Mouse (Mus musculus) megakaryocyte, embryonic 14.5 days (primary cell): ENCODE results near the gene Hyal3. TPM values are rescaled to one million over a fixed set of nuclear protein-coding genes. Genes with fewer than 3 reads are reported as not detected.
"Not testable (repeated sequence)": the region's sequence is repeated elsewhere in the genome, so short reads cannot be mapped to it uniquely, and the experiment has no call there.

Experiments used
- H3K27me3 ChIP-seq: replicated peaks from 2 replicates; pipeline ENCODE3; 2012; ENCODE audit warnings: inconsistent platforms
- H3K36me3 ChIP-seq: replicated peaks from 2 replicates; pipeline ENCODE3; 2012; ENCODE audit warnings: low read length, inconsistent platforms, mixed read lengths
- H3K4me1 ChIP-seq: 2 replicates; pipeline ENCODE4 v1.6.1; 2012; ENCODE audit warnings: inconsistent platforms
- H3K4me3 ChIP-seq: replicated peaks from 2 replicates; pipeline ENCODE3; 2012; ENCODE audit warnings: moderate library complexity, mild to moderate bottlenecking, inconsistent platforms
- H3K9me3 ChIP-seq: 2 replicates; pipeline ENCODE4 v1.6.1; 2012; ENCODE audit warnings: inconsistent platforms
- FLI1 ChIP-seq: IDR thresholded peaks from 2 replicates; pipeline ENCODE4 v1.6.1; 2012; ENCODE audit warnings: low read length, inconsistent platforms, mixed read lengths
- GATA1 ChIP-seq: IDR thresholded peaks from 3 replicates; pipeline ENCODE4 v1.6.1; 2012; ENCODE audit warnings: mixed read lengths, low read length, inconsistent platforms, borderline replicate concordance
- polyA plus RNA-seq: library from polyadenylated mRNA; stranded (reverse); fragments of >175 nt; gene quantifications from 2 replicates; pipeline ENCODE4 v1.2.3, GENCODE M21; 2012; ENCODE audit warnings: low replicate concordance; ENCODE audit not compliant: insufficient read depth

The Hyal3 gene
- polyA plus RNA-seq, 1 experiment = 0.31 TPM

DNA sequence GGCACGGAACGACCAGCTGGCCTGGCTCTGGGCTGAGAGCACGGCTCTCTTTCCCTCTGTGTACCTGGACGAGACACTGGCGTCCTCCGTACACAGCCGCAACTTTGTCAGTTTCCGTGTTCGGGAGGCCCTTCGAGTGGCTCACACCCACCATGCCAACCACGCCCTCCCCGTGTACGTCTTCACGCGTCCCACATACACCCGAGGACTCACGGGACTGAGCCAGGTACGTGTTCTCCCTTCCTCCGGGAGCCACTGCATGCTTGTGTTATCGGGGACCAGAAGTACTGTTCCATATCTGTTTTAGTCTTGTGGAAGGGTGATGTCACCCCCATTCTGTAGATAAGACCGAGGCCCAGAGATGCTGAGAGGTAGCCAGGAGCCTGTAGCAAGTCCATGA, 9.8 kb upstream of the Hyal3 start:
- TF ChIP-seq FLI1 = no peak
- Histone ChIP-seq H3K4me3 (no peak overlapping the region), H3K27me3 (no peaks in the 10 kb centered on the region), H3K4me1 (peaks cover 66% of the 10 kb centered on the region), H3K36me3 (peaks cover 44% of the 10 kb centered on the region), H3K9me3 (no peaks in the 10 kb centered on the region)

DNA sequence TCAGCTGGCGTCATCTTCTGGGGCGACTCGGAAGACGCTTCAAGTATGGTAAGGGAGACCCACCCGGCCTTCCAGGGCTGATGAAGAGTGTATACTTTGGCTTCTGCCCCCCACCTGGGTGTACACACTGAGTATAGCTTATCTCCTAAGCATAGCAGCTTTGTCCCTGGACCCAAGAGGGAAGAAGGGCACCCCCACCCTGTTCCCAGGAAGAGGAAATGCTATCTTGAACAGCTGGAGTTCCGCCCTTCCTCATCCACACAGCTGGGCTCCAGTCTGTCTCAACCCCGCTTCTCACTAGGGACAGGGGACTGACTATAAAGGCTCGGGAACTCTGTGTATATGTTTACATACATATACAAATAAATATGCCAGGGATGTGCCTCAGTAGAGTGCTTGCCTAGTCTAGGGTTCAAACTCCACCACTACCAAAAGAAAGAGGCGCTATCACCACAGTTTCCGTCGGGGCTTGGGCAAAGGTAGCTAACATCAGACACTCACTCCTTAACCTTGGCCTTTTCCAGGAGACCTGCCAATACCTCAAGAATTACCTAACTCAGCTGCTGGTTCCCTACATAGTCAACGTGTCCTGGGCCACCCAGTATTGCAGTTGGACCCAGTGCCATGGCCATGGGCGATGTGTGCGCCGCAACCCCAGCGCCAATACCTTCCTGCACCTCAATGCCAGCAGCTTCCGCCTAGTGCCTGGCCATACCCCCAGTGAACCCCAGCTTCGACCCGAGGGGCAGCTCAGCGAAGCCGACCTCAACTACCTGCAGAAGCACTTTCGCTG, 8.9 kb upstream of the Hyal3 start:
- Histone ChIP-seq H3K36me3 (peaks cover 37% of the 10 kb centered on the region), H3K4me1 (peaks cover 64% of the 10 kb centered on the region), H3K4me3 (no peak overlapping the region), H3K9me3 (no peaks in the 10 kb centered on the region), H3K27me3 (no peaks in the 10 kb centered on the region)
- TF ChIP-seq GATA1 = no peak
- no peak for TF ChIP-seq FLI1

DNA sequence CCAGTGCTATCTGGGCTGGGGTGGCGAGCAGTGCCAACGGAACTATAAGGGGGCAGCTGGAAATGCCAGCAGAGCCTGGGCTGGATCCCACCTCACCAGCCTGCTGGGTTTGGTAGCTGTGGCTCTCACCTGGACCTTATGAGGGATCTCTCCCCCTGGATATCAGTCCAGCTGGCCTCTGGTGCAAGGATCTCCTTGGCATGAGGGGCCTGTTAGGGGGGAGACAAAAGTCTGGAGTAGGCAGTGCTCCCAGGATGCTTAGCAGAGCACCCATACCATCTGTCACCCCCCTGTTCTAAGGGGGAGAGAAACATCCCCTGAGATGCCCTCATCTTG, 8.3 kb upstream of the Hyal3 start:
- Histone ChIP-seq H3K4me1 (peaks cover 64% of the 10 kb centered on the region), H3K36me3 (peaks cover 34% of the 10 kb centered on the region), H3K27me3 (no peaks in the 10 kb centered on the region), H3K4me3 (no peak overlapping the region), H3K9me3 (no peaks in the 10 kb centered on the region)
- no peak for TF ChIP-seq GATA1
- no peak for TF ChIP-seq FLI1

DNA sequence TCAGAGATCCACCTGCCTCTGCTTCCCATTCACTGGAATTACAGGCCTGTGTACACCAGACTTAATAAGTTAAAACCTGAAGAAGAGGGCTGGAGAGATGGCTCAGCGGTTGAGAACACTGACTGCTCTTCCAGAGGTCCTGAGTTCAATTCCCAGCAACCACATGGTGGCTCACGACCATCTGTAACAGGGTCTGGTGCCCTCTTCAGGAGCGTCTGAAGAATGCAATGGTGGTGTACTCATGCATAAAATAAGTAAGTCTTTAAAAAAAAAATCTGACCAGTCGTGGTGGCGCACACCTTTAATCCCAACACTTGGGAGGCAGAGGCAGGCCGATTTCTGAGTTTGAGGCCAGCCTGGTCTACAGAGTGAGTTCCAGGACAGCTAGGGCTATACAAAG, 6.8 kb upstream of the Hyal3 start:
- peaks cover 39% of the 10 kb centered on the region for H3K36me3 ChIP-seq
- H3K4me1 ChIP-seq = peaks cover 63% of the 10 kb centered on the region
- H3K27me3 ChIP-seq, H3K9me3 ChIP-seq, H3K4me3 ChIP-seq: not testable (repeated sequence)

DNA sequence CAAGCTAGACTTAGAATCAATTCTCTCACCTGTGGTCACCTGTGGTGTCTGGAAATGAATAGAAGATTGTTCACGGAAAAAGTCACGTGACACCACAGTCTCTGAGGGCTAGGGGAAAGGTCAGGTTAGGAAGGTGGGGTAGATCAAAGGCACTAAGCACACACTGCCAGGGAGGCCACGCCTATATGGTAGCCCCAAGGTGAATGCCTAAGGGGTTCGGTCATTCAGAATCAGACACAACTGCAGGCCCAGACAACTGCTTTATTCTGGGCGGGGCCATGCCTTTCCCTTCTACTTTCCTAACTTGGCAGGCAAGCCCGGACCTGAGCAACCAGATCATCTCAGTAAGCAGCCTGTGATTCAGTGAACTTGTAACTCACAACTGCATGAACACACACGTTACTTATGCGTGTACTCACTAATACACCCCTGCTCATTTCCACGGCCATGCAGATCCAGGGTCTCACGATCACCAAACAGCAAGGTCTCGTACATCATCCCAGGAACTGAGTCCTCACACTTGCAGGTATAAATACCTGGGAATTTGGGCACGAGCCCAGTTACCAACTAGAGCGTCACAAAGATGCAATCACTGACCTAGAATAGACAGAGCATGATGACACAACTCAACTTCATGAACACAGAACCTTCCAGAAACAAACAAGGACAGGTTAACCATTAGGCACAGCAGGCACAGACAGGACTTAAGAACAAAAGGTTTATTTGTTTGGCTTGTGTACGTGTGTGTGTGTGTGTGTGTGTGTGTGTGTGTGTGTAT, 4.8 kb upstream of the Hyal3 start:
- no peaks in the 10 kb centered on the region for H3K9me3 ChIP-seq
- no peak overlapping the region for H3K4me3 ChIP-seq
- H3K4me1 ChIP-seq = peaks cover 66% of the 10 kb centered on the region
- H3K27me3 ChIP-seq = no peaks in the 10 kb centered on the region
- H3K36me3 ChIP-seq = peaks cover 32% of the 10 kb centered on the region
- no peak for TF ChIP-seq GATA1
- TF ChIP-seq FLI1 = no peak

DNA sequence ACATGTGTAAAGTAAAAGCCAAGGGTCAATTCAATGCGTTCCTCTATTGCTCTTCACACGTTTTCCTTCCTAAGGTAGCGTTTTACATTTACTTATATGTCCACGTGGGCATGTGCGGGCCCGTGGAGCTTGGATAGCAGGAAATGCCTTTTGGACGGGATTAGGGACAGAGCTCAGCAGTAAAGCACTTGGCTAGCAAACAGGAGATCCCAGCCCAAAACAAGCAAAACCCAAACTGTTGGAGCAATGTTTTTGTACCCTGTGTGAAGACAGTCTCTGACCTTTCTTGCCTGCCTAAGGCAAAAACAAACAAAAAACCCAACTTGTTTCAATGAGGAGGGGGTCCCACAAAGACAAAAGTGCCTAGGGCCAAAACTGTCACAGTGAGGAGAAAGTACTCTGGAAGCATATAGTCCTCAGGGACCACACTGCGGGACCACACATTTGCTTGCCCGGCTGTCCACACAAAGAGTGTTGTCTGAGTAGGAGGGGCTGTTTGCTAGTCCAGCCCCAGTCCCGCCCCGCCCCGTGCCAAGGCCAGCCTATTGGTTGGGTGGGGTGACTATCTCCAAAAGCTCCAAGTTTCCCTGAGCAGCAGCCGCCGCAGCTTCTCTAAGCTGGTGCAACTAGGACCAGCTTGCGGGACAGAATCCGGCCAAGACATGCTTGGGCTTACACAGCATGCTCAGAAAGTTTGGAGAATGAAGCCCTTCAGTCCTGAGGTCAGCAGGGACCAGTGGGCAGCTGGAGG, 4.1 kb upstream of the Hyal3 start, which contains the start of gene Hyal1:
Hyal1 (plus strand) TSS at position 571 of the 751 bp plus-strand sequence.
- Histone ChIP-seq H3K36me3 (peaks cover 24% of the 10 kb centered on the region), H3K4me3 (peak within 1 kb of the TSS; percentile 89), H3K4me1 (peaks cover 66% of the 10 kb centered on the region), H3K9me3 (no peaks in the 10 kb centered on the region), H3K27me3 (no peaks in the 10 kb centered on the region)
- TF ChIP-seq GATA1 (no peak), FLI1 (no peak)

DNA sequence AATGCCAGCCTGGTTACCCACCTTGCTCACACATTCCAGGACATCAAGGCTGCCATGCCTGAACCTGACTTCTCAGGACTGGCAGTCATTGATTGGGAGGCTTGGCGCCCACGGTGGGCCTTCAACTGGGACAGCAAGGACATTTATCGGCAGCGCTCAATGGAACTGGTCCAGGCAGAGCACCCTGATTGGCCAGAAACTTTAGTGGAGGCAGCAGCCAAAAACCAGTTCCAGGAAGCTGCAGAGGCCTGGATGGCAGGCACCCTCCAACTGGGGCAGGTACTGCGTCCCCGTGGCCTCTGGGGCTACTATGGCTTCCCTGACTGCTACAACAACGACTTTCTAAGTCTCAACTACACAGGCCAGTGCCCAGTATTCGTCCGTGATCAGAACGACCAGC, 2.7 kb upstream of the Hyal3 start:
- peaks cover 19% of the 10 kb centered on the region for H3K36me3 ChIP-seq
- H3K4me3 ChIP-seq = peak overlapping the region; percentile 66
- H3K27me3 ChIP-seq = no peaks in the 10 kb centered on the region
- H3K9me3 ChIP-seq = no peaks in the 10 kb centered on the region
- TF ChIP-seq GATA1 (no peak), FLI1 (no peak)
- peaks cover 70% of the 10 kb centered on the region for H3K4me1 ChIP-seq

DNA sequence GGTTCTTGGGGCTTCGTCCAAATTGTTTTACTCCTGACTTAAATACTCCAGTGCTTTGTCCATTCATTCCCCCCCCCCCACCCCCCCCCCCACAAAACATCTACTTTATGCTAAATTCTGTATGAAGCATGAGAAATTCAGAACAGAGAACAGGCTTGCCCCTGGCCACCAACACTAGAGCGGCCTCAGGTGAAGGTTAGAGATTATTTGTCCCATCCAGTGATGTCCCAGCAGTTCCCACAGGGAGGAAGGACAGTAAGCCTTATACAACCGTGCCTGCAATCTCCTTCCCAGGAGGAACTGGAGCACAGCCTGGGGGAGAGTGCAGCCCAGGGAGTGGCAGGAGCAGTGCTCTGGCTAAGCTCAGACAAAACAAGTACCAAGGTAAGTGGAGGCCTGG, 2.0 kb upstream of the Hyal3 start, which contains the start of gene Naa80:
Naa80 (plus strand) TSS at position 301 of the 400 bp plus-strand sequence.
- peak within 1 kb of the TSS; percentile 76 for H3K4me3 ChIP-seq
- peaks cover 21% of the 10 kb centered on the region for H3K36me3 ChIP-seq
- TF ChIP-seq FLI1 = no peak
- no peak for TF ChIP-seq GATA1
- peaks cover 75% of the 10 kb centered on the region for H3K4me1 ChIP-seq
- no peaks in the 10 kb centered on the region for H3K9me3 ChIP-seq
- no peaks in the 10 kb centered on the region for H3K27me3 ChIP-seq

DNA sequence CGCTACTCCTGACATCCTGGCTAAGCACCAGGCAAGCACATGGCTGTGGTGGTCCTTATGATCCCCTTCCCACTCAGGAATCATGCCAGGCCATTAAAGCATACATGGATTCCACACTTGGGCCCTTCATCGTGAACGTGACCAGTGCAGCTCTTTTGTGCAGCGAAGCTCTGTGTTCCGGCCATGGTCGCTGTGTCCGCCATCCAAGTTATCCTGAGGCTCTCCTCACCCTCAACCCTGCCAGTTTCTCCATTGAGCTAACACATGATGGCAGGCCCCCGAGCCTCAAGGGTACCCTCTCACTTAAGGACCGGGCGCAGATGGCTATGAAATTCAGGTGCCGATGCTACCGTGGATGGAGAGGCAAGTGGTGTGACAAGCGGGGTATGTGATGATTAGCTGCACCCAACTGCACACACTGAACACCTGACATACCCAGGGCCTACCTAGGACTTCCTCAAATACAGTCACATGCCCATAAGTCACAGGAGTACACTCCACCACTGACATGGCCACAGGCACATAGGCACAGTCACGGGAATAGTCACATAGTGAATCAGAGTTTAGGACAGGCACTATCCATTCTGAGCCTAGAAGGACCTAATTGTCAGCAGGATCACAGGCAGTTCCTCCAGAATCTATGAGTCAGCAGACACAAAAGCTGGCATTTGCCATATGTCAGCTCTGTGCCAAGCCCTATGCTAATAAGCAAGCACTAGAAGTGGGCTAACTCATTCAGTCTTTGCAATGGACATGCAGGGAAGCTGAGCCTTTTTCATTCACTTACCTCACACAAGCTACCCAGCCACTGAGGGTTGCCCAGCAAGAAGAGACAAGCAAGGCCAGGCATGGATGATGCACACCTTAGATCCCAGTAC, 1.4 kb upstream of the Hyal3 start:
- peaks cover 27% of the 10 kb centered on the region for H3K36me3 ChIP-seq
- H3K4me3 ChIP-seq = peak overlapping the region; percentile 76
- TF ChIP-seq FLI1 (no peak), GATA1 (no peak)
- no peaks in the 10 kb centered on the region for H3K9me3 ChIP-seq
- peaks cover 79% of the 10 kb centered on the region for H3K4me1 ChIP-seq
- H3K27me3 ChIP-seq = no peaks in the 10 kb centered on the region
